Mouse (Mus musculus): ENCODE measurements around the gene Glyr1.

The Glyr1 gene

GRCm38 (mm10) chr16:5012036-5013005 lies 37.3 kb downstream of the Glyr1 start:
- DNase-seq (ENCODE audit: low spot score in 2 of 2) = no peak

- DNase-seq (ENCODE audit: low spot score in 2 of 2) = no peak
Observed at GRCm38 (mm10) chr16:5011285-5011684, 38.4 kb downstream of the Glyr1 start.

GRCm38 (mm10) chr16:5010371-5010935 lies 39.2 kb downstream of the Glyr1 start:
- no peak for DNase-seq (ENCODE audit: low spot score in 2 of 2)

- no peak for DNase-seq (ENCODE audit: low spot score in 2 of 2)
Observed at GRCm38 (mm10) chr16:5008076-5008475, 41.6 kb downstream of the Glyr1 start.

GRCm38 (mm10) chr16:5007492-5007891 lies 42.2 kb downstream of the Glyr1 start:
- no peak for DNase-seq (ENCODE audit: low spot score in 2 of 2)

GRCm38 (mm10) chr16:5007067-5007466 lies 42.6 kb downstream of the Glyr1 start, which contains the start of gene Smim22:
TSS of gene Smim22 (plus strand) at chr16:5007288.
- DNase-seq (ENCODE audit: low spot score in 2 of 2) = no peak

- no peak for DNase-seq (ENCODE audit: low spot score in 2 of 2)
Observed at GRCm38 (mm10) chr16:5000611-5001010, 49.1 kb downstream of the Glyr1 start.

GRCm38 (mm10) chr16:4998984-4999383 lies 50.7 kb downstream of the Glyr1 start:
- no peak for DNase-seq (ENCODE audit: low spot score in 2 of 2)

- DNase-seq (ENCODE audit: low spot score in 2 of 2) = no peak
Observed at GRCm38 (mm10) chr16:4997553-4997952, 52.1 kb downstream of the Glyr1 start, which contains the start of gene Sept12. TSS of gene Sept12 (minus strand) at chr16:4997852.

GRCm38 (mm10) chr16:4993276-4993675 lies 56.4 kb downstream of the Glyr1 start:
- DNase-seq (ENCODE audit: low spot score in 2 of 2) = no peak

GRCm38 (mm10) chr16:4984717-4985116 lies 64.9 kb downstream of the Glyr1 start:
- DNase-seq (ENCODE audit: low spot score in 2 of 2) = no peak

- DNase-seq (ENCODE audit: low spot score in 2 of 2) = no peak
Observed at GRCm38 (mm10) chr16:4979755-4980380, 69.8 kb downstream of the Glyr1 start.

GRCm38 (mm10) chr16:4978275-4979051 lies 71.2 kb downstream of the Glyr1 start:
- no peak for DNase-seq (ENCODE audit: low spot score in 2 of 2)

- no peak for DNase-seq (ENCODE audit: low spot score in 2 of 2)
Observed at GRCm38 (mm10) chr16:4976180-4976579, 73.5 kb downstream of the Glyr1 start.

GRCm38 (mm10) chr16:4974521-4974920 lies 75.1 kb downstream of the Glyr1 start:
- no peak for DNase-seq (ENCODE audit: low spot score in 2 of 2)

GRCm38 (mm10) chr16:4971626-4972025 lies 78.0 kb downstream of the Glyr1 start:
- no peak for DNase-seq (ENCODE audit: low spot score in 2 of 2)

GRCm38 (mm10) chr16:4969055-4969843 lies 80.4 kb downstream of the Glyr1 start:
- no peak for DNase-seq (ENCODE audit: low spot score in 2 of 2)

GRCm38 (mm10) chr16:4968426-4968825 lies 81.2 kb downstream of the Glyr1 start:
- DNase-seq (ENCODE audit: low spot score in 2 of 2) = no peak

- no peak for DNase-seq (ENCODE audit: low spot score in 2 of 2)
Observed at GRCm38 (mm10) chr16:4965392-4966129, 84.1 kb downstream of the Glyr1 start.

GRCm38 (mm10) chr16:4964731-4965391 lies 84.8 kb downstream of the Glyr1 start:
- DNase-seq (ENCODE audit: low spot score in 2 of 2) = no peak
